Mouse (Mus musculus): Measurements from ENCODE around the gene Pcsk7.

Pcsk7 gene

DNA sequence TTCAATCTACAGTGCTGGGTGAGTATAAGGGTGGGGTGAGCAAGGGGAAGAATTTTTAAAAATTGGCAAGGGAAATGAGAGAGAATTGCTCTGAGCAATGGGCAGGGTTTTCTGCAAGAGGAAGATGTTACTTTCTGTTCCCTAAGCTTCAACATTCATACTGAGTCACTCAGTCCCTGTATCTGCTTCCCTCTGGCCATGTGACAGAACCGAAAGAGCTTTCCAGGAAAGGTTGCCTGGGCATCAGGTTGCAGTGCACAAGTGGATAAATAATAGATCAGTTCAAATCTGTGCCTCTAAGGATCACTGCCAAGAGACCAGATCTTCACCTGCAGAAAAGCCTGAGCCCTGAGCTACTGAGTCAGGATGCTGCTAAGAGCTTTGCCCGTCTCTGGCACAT lies 55.6 kb downstream of the Pcsk7 start:
- DNase-seq (ENCODE audit: low spot score in 2 of 2) = no peak

DNA sequence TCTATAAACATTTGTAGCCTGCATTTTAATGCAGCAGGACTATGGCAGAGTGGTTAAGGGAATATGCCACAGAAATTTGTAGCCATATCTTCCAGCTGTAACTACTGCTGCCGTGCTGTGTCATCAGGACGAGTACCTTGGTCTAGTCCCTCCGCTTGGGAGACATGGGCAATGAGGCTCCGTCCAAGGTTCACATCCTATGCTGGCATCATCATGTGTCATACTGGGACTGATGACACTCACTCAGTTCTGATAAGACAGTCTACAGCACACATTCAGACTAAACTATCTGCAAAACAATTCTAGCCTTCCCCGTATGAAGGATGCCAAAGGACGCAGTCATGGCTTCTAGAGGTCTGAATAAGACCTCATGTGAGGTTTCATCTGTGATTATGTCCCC lies 57.3 kb downstream of the Pcsk7 start:
- no peak for DNase-seq (ENCODE audit: low spot score in 2 of 2)

DNA sequence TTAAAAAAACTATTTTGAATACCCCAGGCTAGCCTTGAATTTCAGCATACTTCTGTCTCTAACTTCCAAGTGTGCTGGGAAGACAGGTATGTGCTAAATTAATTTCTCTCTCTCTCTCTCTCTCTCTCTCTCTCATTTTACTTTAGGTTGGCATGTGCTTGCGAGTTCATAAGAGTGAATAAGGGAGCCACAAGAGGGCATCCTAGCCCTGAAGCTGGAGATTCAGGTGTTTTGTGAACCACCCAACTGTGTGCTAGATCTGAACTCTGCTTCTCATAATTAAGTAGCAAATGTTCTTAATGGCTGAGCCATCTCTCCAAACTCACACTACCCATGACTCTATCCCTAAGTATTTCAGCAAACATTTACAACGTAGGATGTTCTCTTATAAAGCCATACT lies 70.6 kb downstream of the Pcsk7 start:
- no peak for DNase-seq (ENCODE audit: low spot score in 2 of 2)
